Mouse (Mus musculus) kidney, postnatal 0 days (tissue): Measurements from ENCODE around the gene Pigc. TPM values are rescaled to one million over a fixed set of nuclear protein-coding genes. Genes with fewer than 3 reads are reported as not detected.

ENCODE experiments used
- ATAC-seq: fragments of 200-750 bp; cut with Nextera tagmentation; replicated peaks from 2 replicates; pipeline ENCODE4 v1.8.0; 2017; ENCODE audit warnings: low read depth, moderate number of reproducible peaks, moderate TSS enrichment, moderate library complexity; ENCODE audit not compliant: low FRiP score
- DNase-seq: peaks from one replicate; pipeline ENCODE4 v3.0.0-alpha.2; 2016; ENCODE audit warnings: low spot score
- H3K27ac ChIP-seq: fragments of 300-500 bp; sonication (generic); 2 replicates; pipeline ENCODE4 v1.5.1; 2014; ENCODE audit warnings: mild to moderate bottlenecking
- H3K27me3 ChIP-seq: fragments of 300-500 bp; sonication (generic); 2 replicates; pipeline ENCODE4 v1.6.1; 2014; ENCODE audit warnings: low read length, mixed read lengths; ENCODE audit not compliant: insufficient read depth
- H3K36me3 ChIP-seq: fragments of 300-500 bp; sonication (generic); 2 replicates; pipeline ENCODE4 v1.6.1; 2014; ENCODE audit warnings: low read length, mixed read lengths; ENCODE audit not compliant: insufficient read depth
- H3K4me1 ChIP-seq: fragments of 300-500 bp; sonication (generic); replicated peaks from 2 replicates; pipeline ENCODE4 v1.6.1; 2014; ENCODE audit warnings: antibody characterized with exemption, low read length, mixed read lengths; ENCODE audit not compliant: insufficient read depth
- H3K4me2 ChIP-seq: fragments of 300-500 bp; sonication (generic); 2 replicates; pipeline ENCODE4 v1.6.1; 2014; ENCODE audit warnings: mild to moderate bottlenecking, low read length, moderate library complexity, mixed read lengths
- H3K4me3 ChIP-seq: fragments of 300-500 bp; sonication (generic); replicated peaks from 2 replicates; pipeline ENCODE4 v1.5.1; 2014; ENCODE audit warnings: low read depth, low read length
- H3K9ac ChIP-seq: fragments of 300-500 bp; sonication (generic); 2 replicates; pipeline ENCODE4 v1.6.1; 2014; ENCODE audit warnings: low read depth, low read length
- H3K9me3 ChIP-seq: fragments of 300-500 bp; sonication (generic); replicated peaks from 2 replicates; pipeline ENCODE4 v1.6.1; 2016; ENCODE audit warnings: low read length, inconsistent platforms, mixed read lengths
- CTCF ChIP-seq: IDR thresholded peaks from 2 replicates; pipeline ENCODE4 v1.5.1; 2016; ENCODE audit warnings: antibody characterized with exemption, low read depth, mild to moderate bottlenecking, moderate library complexity
- WGBS: fragments of 180-500 bp; shearing (Covaris S2); extraction: QIAGEN DNeasy Blood & Tissue Kit; methylation state at CpG from one replicate; pipeline ENCODE4 v1.1.7; 2014; 5-methylcytosine and 5-hydroxymethylcytosine counted together
- polyA plus RNA-seq: library from polyadenylated mRNA; unstranded; fragments of >200 nt; fragmentation: Nextera tagmentation; extraction: Ambion mirVana; gene quantifications from 2 replicates; pipeline ENCODE4 v1.2.1, GENCODE M21; 2015

The Pigc gene
- polyA plus RNA-seq, 1 experiment from 2014 or later: 43.7 TPM

DNA sequence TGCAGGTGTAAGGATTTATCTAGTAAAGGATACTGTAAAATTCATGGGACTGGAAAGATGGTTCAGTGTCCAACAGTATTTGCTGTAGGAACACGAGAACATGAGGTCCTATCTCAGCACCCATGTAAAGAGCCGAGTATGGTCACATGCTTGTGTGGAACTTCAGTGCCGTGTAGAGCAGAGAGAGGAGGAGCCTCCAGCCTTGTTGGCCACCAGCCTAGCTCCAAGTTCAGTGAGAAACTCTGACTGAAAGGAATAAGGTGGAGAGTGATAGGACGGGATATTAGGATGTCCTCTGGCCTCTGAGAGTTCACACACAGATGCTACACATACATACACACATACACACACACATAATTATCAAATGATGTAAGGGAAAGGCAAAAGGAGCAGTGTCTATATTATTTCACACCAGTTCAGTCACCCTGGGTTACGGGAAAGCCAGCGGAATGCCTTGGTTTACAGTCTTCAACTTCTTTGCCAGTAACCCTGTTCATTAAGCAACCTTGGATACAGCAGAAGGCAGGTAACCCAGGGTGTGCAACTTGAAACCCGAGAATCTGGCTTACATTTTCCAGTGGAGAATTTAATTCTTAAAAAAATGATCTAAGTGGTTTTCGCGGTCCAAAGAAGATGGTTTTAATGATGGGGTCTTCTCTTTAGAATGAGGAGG, 11.8 kb downstream of the Pigc start:
- TF ChIP-seq CTCF: no peak
- Histone ChIP-seq H3K27ac (no peak overlapping the region), H3K4me1 (0 out of 2 replicates have a peak, but pooled peaks cover 9% of the 10 kb centered on the region), H3K4me3 (no peak overlapping the region), H3K9ac (no peak overlapping the region), H3K9me3 (no peaks in the 10 kb centered on the region), H3K27me3 (no peaks in the 10 kb centered on the region), H3K36me3 (no peaks in the 10 kb centered on the region), H3K4me2 (no peak overlapping the region)
- ATAC-seq: no peak
- no peak for DNase-seq
- WGBS: 71% methylated on average over 9 of the region's 9 CpGs

DNA sequence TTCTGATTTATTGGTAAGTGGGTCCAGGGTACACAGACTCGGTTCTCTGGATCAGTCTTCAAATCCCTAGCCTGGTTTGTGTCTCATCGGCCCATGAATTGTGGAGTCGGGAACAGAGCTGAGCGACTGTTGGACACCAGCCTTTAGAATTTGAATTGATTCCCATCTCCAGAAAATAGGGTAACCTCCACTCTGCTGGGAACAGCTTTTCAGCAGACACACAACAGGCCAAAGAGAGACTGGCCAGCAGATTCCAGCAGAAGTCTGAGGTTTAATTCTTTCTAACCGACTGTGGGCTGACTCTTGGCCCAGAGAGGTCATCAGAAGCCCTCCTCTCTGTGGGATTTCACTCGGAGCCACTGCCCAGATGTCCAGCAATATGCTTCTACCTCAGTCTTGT, 14.5 kb downstream of the Pigc start:
- no peaks in the 10 kb centered on the region for H3K36me3 ChIP-seq
- H3K4me1 ChIP-seq: 0 out of 2 replicates have a peak, but pooled peaks cover 3% of the 10 kb centered on the region
- H3K27me3 ChIP-seq: no peaks in the 10 kb centered on the region
- no peaks in the 10 kb centered on the region for H3K9me3 ChIP-seq
- H3K27ac ChIP-seq: no peak overlapping the region
- no peak overlapping the region for H3K9ac ChIP-seq
- TF ChIP-seq CTCF: no peak
- no peak for DNase-seq
- ATAC-seq: no peak
- 47% methylated on average over 6 of the region's 6 CpGs for WGBS
- H3K4me2 ChIP-seq: no peak overlapping the region
- no peak overlapping the region for H3K4me3 ChIP-seq

DNA sequence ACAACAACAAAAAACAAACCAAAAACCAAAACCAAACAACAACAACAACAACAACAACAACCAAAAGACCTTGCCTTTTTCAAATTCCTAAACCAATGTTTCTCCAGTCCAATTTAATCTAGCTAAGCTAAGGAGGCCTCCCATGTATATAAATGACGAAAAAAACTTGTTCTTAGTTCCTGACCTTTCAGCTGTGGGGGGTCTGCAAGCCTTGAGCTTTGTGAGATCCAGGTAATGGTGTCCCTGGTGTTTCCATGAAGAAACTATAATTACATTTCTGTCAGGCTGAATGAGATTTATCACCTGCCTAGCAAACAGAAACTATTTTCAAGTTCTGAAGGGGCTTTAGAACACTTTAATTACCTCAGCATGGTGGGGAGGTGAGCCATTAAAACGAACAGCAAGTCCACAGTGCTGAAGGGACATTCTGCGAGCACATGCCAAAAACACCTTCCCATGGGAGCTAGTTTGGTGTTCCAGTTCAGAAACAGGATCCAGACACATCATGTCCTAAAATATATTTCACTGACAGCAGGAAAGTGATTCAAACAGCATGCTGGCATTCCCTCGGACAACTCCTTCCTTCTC, 15.1 kb downstream of the Pigc start:
- no peak overlapping the region for H3K4me2 ChIP-seq
- H3K9me3 ChIP-seq: no peaks in the 10 kb centered on the region
- 22% methylated on average over 4 of the region's 4 CpGs for WGBS
- TF ChIP-seq CTCF: no peak
- ATAC-seq (no peak), DNase-seq (peak; percentile 55)
- H3K36me3 ChIP-seq: no peaks in the 10 kb centered on the region
- H3K9ac ChIP-seq: no peak overlapping the region
- 0 out of 2 replicates have a peak, but pooled peaks cover 3% of the 10 kb centered on the region for H3K4me1 ChIP-seq
- no peaks in the 10 kb centered on the region for H3K27me3 ChIP-seq
- H3K4me3 ChIP-seq: no peak overlapping the region
- H3K27ac ChIP-seq: no peak overlapping the region

DNA sequence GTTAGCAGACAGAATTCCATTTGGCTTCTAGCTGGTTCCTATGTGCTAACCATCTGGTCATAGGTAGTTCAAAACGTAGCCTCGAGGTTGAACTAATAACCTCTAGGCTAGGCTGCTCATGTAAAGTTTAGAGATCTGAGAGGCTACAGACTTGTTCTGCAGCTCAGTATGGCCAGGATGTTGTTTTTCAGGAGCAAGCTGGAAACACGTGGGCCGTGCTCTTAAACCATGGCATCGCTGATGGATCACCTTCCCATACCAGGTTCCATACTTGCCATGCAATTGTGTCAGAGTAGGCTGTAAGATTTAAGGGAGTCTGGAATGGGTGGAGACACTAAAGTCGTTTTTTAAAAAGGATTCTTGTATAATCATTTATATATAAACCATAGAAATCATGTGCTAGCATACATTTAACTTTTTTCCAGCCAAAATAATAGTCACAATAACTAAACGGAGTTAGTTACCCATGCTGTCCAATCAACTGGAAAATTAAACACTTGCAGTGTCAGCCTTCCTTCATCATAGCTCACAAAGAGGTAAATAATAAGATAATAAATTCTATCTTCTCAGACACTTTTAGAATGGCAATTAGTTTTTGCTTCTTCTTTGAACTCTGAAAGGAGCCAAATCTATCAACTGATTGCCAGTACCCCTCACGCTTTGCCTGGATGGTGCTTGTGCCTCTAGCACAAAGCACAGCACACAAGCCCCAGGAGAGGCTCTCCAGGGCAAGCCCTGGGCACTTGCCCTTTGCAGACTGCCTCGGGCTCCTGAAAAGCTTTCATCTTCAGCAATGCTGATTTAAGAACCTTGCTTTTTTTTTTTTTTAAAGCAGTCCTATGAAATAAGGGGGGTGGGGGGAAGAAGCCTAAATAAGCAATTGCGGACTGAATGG, 21.9 kb downstream of the Pigc start:
- DNase-seq (no peak), ATAC-seq (peak; percentile 57)
- Histone ChIP-seq H3K4me1 (0 out of 2 replicates have a peak, but pooled peaks cover 10% of the 10 kb centered on the region), H3K9me3 (no peaks in the 10 kb centered on the region), H3K4me3 (no peak overlapping the region), H3K27me3 (no peaks in the 10 kb centered on the region), H3K4me2 (peak overlapping the region; percentile 30; the same call in 1 of the 2 replicates), H3K9ac (no peak overlapping the region), H3K36me3 (no peaks in the 10 kb centered on the region), H3K27ac (no peak overlapping the region)
- TF ChIP-seq CTCF: no peak
- WGBS: 21% methylated on average over 10 of the region's 10 CpGs

DNA sequence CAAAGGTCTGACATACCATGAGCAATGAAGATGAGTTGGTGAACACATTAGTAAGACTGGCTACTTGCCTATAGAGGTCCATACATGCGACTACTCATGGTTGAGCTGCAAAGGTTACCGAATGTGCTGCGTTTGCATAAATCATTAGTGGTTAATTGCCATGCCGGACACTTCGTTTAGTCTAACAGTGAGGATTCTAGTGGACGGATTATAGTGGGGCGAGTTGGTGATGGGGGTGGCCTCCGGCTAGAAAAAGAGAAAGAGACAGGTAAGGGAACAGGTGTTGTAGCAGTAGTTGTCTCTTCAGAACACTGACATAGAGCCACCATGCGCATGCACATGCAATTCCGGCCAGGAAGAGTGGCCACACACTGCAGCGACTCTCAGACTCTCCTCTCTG, 22.9 kb downstream of the Pigc start:
- H3K27me3 ChIP-seq: no peaks in the 10 kb centered on the region
- 79% methylated on average over 11 of the region's 11 CpGs for WGBS
- H3K4me1 ChIP-seq: 0 out of 2 replicates have a peak, but pooled peaks cover 10% of the 10 kb centered on the region
- no peak for ATAC-seq
- no peak overlapping the region for H3K27ac ChIP-seq
- no peak overlapping the region for H3K4me2 ChIP-seq
- H3K9me3 ChIP-seq: no peaks in the 10 kb centered on the region
- no peak for TF ChIP-seq CTCF
- no peak overlapping the region for H3K9ac ChIP-seq
- H3K36me3 ChIP-seq: no peaks in the 10 kb centered on the region
- no peak for DNase-seq
- no peak overlapping the region for H3K4me3 ChIP-seq

DNA sequence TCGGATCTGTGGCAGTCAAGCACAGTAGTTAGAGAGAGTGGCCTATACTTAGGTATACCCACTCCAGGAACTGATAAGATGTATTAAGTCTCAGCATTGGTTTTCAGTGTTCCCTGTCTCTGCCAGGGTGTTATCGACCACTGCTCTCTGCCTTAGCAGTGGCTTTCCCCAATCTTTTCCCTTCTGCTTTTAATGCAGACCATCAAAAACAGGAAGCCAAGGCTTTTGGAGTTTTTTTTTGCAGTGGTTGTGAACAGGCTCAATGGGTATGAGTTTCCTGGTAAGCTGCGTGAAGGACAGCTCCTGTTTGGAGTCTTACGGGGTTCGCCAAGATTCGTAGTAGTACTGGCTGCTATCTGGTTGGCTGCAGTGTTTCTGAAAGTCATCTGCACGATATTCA, 23.4 kb downstream of the Pigc start:
- H3K9me3 ChIP-seq: no peaks in the 10 kb centered on the region
- H3K27me3 ChIP-seq: no peaks in the 10 kb centered on the region
- 89% methylated on average over 7 of the region's 7 CpGs for WGBS
- ATAC-seq (no peak), DNase-seq (no peak)
- no peak overlapping the region for H3K9ac ChIP-seq
- H3K27ac ChIP-seq: no peak overlapping the region
- no peaks in the 10 kb centered on the region for H3K36me3 ChIP-seq
- 0 out of 2 replicates have a peak, but pooled peaks cover 10% of the 10 kb centered on the region for H3K4me1 ChIP-seq
- TF ChIP-seq CTCF: no peak
- H3K4me2 ChIP-seq: no peak overlapping the region
- no peak overlapping the region for H3K4me3 ChIP-seq
